Mouse (Mus musculus) left cerebral cortex, adult 2 months (tissue): ENCODE results near the gene Fam168a. TPM values are rescaled to one million over a fixed set of nuclear protein-coding genes. Genes with fewer than 3 reads are reported as not detected.
A peak's percentile ranks its signal among the peaks of the same experiment; 100 is the strongest.

ENCODE experiments used
- DNase-seq, 2 experiments: peaks; one replicate each; pipeline ENCODE4 v3.0.0; 2021 to 2022; ENCODE audit warnings: low spot score in 2 of 2, mixed read lengths in 1 of 2; ENCODE audit errors: extremely low spot score in 1 of 2
- H3K27ac ChIP-seq: fragments of 200-600 bp; 2 replicates; pipeline ENCODE4 v1.8.1; 2022
- H3K4me3 ChIP-seq: fragments of 200-600 bp; 2 replicates; pipeline ENCODE4 v1.8.1; 2022
- CTCF ChIP-seq: fragments of 200-600 bp; IDR thresholded peaks from 2 replicates; pipeline ENCODE4 v1.8.1; 2022; ENCODE audit warnings: antibody characterized with exemption, mild to moderate bottlenecking, moderate library complexity
- intact Hi-C: fragments of 180-260 bp; cut with DNase I; formaldehyde crosslinking; loops from one replicate; pipeline ENCODE4 v1.15.1; 2025
- total RNA-seq, 2 experiments: library from RNA; stranded (reverse); gene quantifications; 2 replicates each; pipeline ENCODE4 v1.2.3; 2021

The Fam168a gene
- total RNA-seq, 2 experiments from 2014 or later: 215 to 220 TPM

GRCm38 (mm10) chr7:100788291-100788690 is 81.9 kb downstream of the Fam168a start:
- TF ChIP-seq CTCF: no peak
- H3K4me3 ChIP-seq: no peak overlapping the region
- H3K27ac ChIP-seq: no peak overlapping the region
- intact Hi-C loops: no loop called here
- no peak for DNase-seq

GRCm38 (mm10) chr7:100798810-100799209 is 92.4 kb downstream of the Fam168a start:
- Histone ChIP-seq H3K4me3 (no peak overlapping the region), H3K27ac (no peak overlapping the region)
- intact Hi-C loops: loop anchor here (1.0 to 5.0 kb wide), 2 partner anchors 92 to 114 kb away; partner anchors contain the start of gene Fam168a
- DNase-seq: no peak
- peak; percentile 64 for TF ChIP-seq CTCF

GRCm38 (mm10) chr7:100805391-100805790 is 99.0 kb downstream of the Fam168a start:
- H3K27ac ChIP-seq: no peak overlapping the region
- no peak overlapping the region for H3K4me3 ChIP-seq
- DNase-seq: no peak
- intact Hi-C loops: no loop called here
- no peak for TF ChIP-seq CTCF

- TF ChIP-seq CTCF: no peak
- intact Hi-C loops: no loop called here
- Histone ChIP-seq H3K27ac (peak overlapping the region; percentile 72), H3K4me3 (no peak overlapping the region)
- DNase-seq: no peak
These were observed 105.5 kb downstream of the Fam168a start for GRCm38 (mm10) chr7:100811912-100812311.

GRCm38 (mm10) chr7:100812641-100813040 is 106.2 kb downstream of the Fam168a start:
- Histone ChIP-seq H3K27ac (peak overlapping the region; percentile 72), H3K4me3 (no peak overlapping the region)
- intact Hi-C loops: no loop called here
- no peak for TF ChIP-seq CTCF
- no peak for DNase-seq

GRCm38 (mm10) chr7:100815900-100816570 is 109.6 kb downstream of the Fam168a start:
- peak overlapping the region; percentile 57 for H3K27ac ChIP-seq
- no peak for TF ChIP-seq CTCF
- no peak for DNase-seq
- intact Hi-C loops: loop anchor here (5.0 kb wide), 2 partner anchors 109 to 129 kb away; partner anchors contain the start of gene Fam168a
- H3K4me3 ChIP-seq: no peak overlapping the region

- H3K4me3 ChIP-seq: no peak overlapping the region
- peak; percentile 47 to 50 for DNase-seq
- peak overlapping the region; percentile 80 for H3K27ac ChIP-seq
- intact Hi-C loops: loop anchor here (5.0 kb wide), 2 partner anchors 110 to 130 kb away; partner anchors contain the start of gene Fam168a
- no peak; the same call in none of the 2 replicates for TF ChIP-seq CTCF
These were observed 110.5 kb downstream of the Fam168a start for GRCm38 (mm10) chr7:100816759-100817441.

GRCm38 (mm10) chr7:100817442-100817760 is 111.0 kb downstream of the Fam168a start:
- no peak overlapping the region for H3K4me3 ChIP-seq
- intact Hi-C loops: loop anchor here (5.0 kb wide), 2 partner anchors 110 to 130 kb away; partner anchors contain the start of gene Fam168a
- TF ChIP-seq CTCF: no peak
- H3K27ac ChIP-seq: peak overlapping the region; percentile 80
- no peak for DNase-seq

GRCm38 (mm10) chr7:100818401-100819064 is 112.1 kb downstream of the Fam168a start:
- TF ChIP-seq CTCF: peak; percentile 55
- Histone ChIP-seq H3K4me3 (no peak overlapping the region), H3K27ac (peak overlapping the region; percentile 50; the same call in 1 of the 2 replicates)
- intact Hi-C loops: loop anchor here (5.0 kb wide), 2 partner anchors 111 to 131 kb away; partner anchors contain the start of gene Fam168a
- no peak for DNase-seq

GRCm38 (mm10) chr7:100824661-100825060 is 118.2 kb downstream of the Fam168a start:
- no peak overlapping the region for H3K27ac ChIP-seq
- intact Hi-C loops: no loop called here
- DNase-seq: no peak
- H3K4me3 ChIP-seq: no peak overlapping the region
- no peak for TF ChIP-seq CTCF

GRCm38 (mm10) chr7:100828549-100828948 is 122.1 kb downstream of the Fam168a start:
- peak overlapping the region; percentile 58 for H3K27ac ChIP-seq
- H3K4me3 ChIP-seq: no peak overlapping the region
- no peak for DNase-seq
- intact Hi-C loops: no loop called here
- no peak for TF ChIP-seq CTCF

GRCm38 (mm10) chr7:100833859-100834258 is 127.4 kb downstream of the Fam168a start:
- intact Hi-C loops: no loop called here
- TF ChIP-seq CTCF: no peak
- DNase-seq: no peak
- H3K4me3 ChIP-seq: no peak overlapping the region
- no peak overlapping the region for H3K27ac ChIP-seq
